Mouse (Mus musculus): ENCODE results near the gene Hoxc10. TPM values are rescaled to one million over a fixed set of nuclear protein-coding genes. Genes with fewer than 3 reads are reported as not detected.

The Hoxc10 gene
- polyA plus RNA-seq, 1 experiment from 2014 or later: not detected

GRCm38 (mm10) chr15:102984521-102984920 is 17.9 kb downstream of the Hoxc10 start:
- no peak overlapping the region for H3K9ac ChIP-seq (replicated peaks; ENCODE audit: low read depth)
- H3K4me1 ChIP-seq (ENCODE audit: insufficient read depth, low read depth, low read length): no peaks in the 10 kb centered on the region
- H3K27me3 ChIP-seq (replicated peaks; ENCODE audit: insufficient read depth, low read length): peaks cover 90% of the 10 kb centered on the region
- ATAC-seq: no peak
- WGBS: 5% methylated on average over 10 of the region's 10 CpGs
- TF ChIP-seq CTCF (IDR thresholded peaks at IDR 0.05) (no peak), EP300 (IDR thresholded peaks at IDR 0.05) (no peak)
- no peak for DNase-seq (ENCODE audit: low spot score)
- no peaks in the 10 kb centered on the region for H3K9me3 ChIP-seq (ENCODE audit: low read length)
- no peaks in the 10 kb centered on the region for H3K36me3 ChIP-seq (ENCODE audit: insufficient read depth, low read length)
- H3K4me2 ChIP-seq (replicated peaks; ENCODE audit: low read depth, low read length): no peak overlapping the region
- no peak overlapping the region for H3K27ac ChIP-seq (ENCODE audit: low read length)
- no peak overlapping the region for H3K4me3 ChIP-seq (ENCODE audit: low read depth, low read length)

GRCm38 (mm10) chr15:102984925-102985324 is 18.3 kb downstream of the Hoxc10 start:
- no peaks in the 10 kb centered on the region for H3K36me3 ChIP-seq (ENCODE audit: insufficient read depth, low read length)
- no peaks in the 10 kb centered on the region for H3K4me1 ChIP-seq (ENCODE audit: insufficient read depth, low read depth, low read length)
- H3K27ac ChIP-seq (ENCODE audit: low read length): no peak overlapping the region
- H3K9ac ChIP-seq (replicated peaks; ENCODE audit: low read depth): no peak overlapping the region
- no peak overlapping the region for H3K4me2 ChIP-seq (replicated peaks; ENCODE audit: low read depth, low read length)
- no peak for ATAC-seq
- H3K9me3 ChIP-seq (ENCODE audit: low read length): no peaks in the 10 kb centered on the region
- no peak overlapping the region for H3K4me3 ChIP-seq (ENCODE audit: low read depth, low read length)
- H3K27me3 ChIP-seq (replicated peaks; ENCODE audit: insufficient read depth, low read length): peaks cover 90% of the 10 kb centered on the region
- no peak for TF ChIP-seq EP300 (IDR thresholded peaks at IDR 0.05)
- no peak for DNase-seq (ENCODE audit: low spot score)
- WGBS: 12% methylated on average over 3 of the region's 3 CpGs

GRCm38 (mm10) chr15:102987124-102987833 is 20.7 kb downstream of the Hoxc10 start:
- no peak overlapping the region for H3K27ac ChIP-seq (ENCODE audit: low read length)
- H3K9ac ChIP-seq (replicated peaks; ENCODE audit: low read depth): no peak overlapping the region

GRCm38 (mm10) chr15:102988078-102988477 is 21.5 kb downstream of the Hoxc10 start:
- no peak overlapping the region for H3K27ac ChIP-seq (ENCODE audit: low read length)
- DNase-seq (ENCODE audit: low spot score): no peak
- peaks cover 93% of the 10 kb centered on the region for H3K27me3 ChIP-seq (replicated peaks; ENCODE audit: insufficient read depth, low read length)
- H3K36me3 ChIP-seq (ENCODE audit: insufficient read depth, low read length): no peaks in the 10 kb centered on the region
- no peak overlapping the region for H3K9ac ChIP-seq (replicated peaks; ENCODE audit: low read depth)
- H3K4me3 ChIP-seq (ENCODE audit: low read depth, low read length): no peak overlapping the region
- no peaks in the 10 kb centered on the region for H3K9me3 ChIP-seq (ENCODE audit: low read length)
- 26% methylated on average over 5 of the region's 5 CpGs for WGBS
- TF ChIP-seq EP300 (IDR thresholded peaks at IDR 0.05): no peak
- no peak for TF ChIP-seq CTCF (IDR thresholded peaks at IDR 0.05)
- H3K4me2 ChIP-seq (replicated peaks; ENCODE audit: low read depth, low read length): no peak overlapping the region
- no peak for ATAC-seq
- no peaks in the 10 kb centered on the region for H3K4me1 ChIP-seq (ENCODE audit: insufficient read depth, low read depth, low read length)

More at GRCm38 (mm10) chr15:102987124-102987833, 20.7 kb downstream of the Hoxc10 start:
- ATAC-seq (peak; percentile 53), DNase-seq (ENCODE audit: low spot score) (peak; percentile 94)
- Histone ChIP-seq H3K4me1 (ENCODE audit: insufficient read depth, low read depth, low read length) (no peaks in the 10 kb centered on the region), H3K27me3 (replicated peaks; ENCODE audit: insufficient read depth, low read length) (peaks cover 92% of the 10 kb centered on the region), H3K4me3 (ENCODE audit: low read depth, low read length) (no peak overlapping the region), H3K4me2 (replicated peaks; ENCODE audit: low read depth, low read length) (no peak overlapping the region), H3K36me3 (ENCODE audit: insufficient read depth, low read length) (no peaks in the 10 kb centered on the region), H3K9me3 (ENCODE audit: low read length) (no peaks in the 10 kb centered on the region)
- TF ChIP-seq CTCF (IDR thresholded peaks at IDR 0.05) (peak; percentile 92), EP300 (IDR thresholded peaks at IDR 0.05) (no peak)
- whole genome bisulfite sequencing: 4% methylated on average over 21 of the region's 21 CpGs

- H3K9me3 ChIP-seq (ENCODE audit: low read length): no peaks in the 10 kb centered on the region
- WGBS: 2% methylated on average over 67 of the region's 69 CpGs
- TF ChIP-seq CTCF (IDR thresholded peaks at IDR 0.05) (no peak), EP300 (IDR thresholded peaks at IDR 0.05) (no peak)
- no peak within 1 kb of the TSS for H3K4me3 ChIP-seq (ENCODE audit: low read depth, low read length)
- H3K4me1 ChIP-seq (ENCODE audit: insufficient read depth, low read depth, low read length): no peaks in the 10 kb centered on the region
- H3K27me3 ChIP-seq (replicated peaks; ENCODE audit: insufficient read depth, low read length): peaks cover 93% of the 10 kb centered on the region
- no peak within 1 kb of the TSS for H3K4me2 ChIP-seq (replicated peaks; ENCODE audit: low read depth, low read length)
- no peak within 1 kb of the TSS for H3K27ac ChIP-seq (ENCODE audit: low read length)
- H3K36me3 ChIP-seq (ENCODE audit: insufficient read depth, low read length): no peaks in the 10 kb centered on the region
- DNase-seq (ENCODE audit: low spot score) (no peak), ATAC-seq (no peak)
- H3K9ac ChIP-seq (replicated peaks; ENCODE audit: low read depth): no peak within 1 kb of the TSS
Measured at GRCm38 (mm10) chr15:102990461-102991397, 24.1 kb downstream of the Hoxc10 start, which contains the start of gene Hoxc8. Gene Hoxc8, plus strand, starts transcription at chr15:102990607.

GRCm38 (mm10) chr15:102991782-102992181 is 25.2 kb downstream of the Hoxc10 start:
- H3K36me3 ChIP-seq (ENCODE audit: insufficient read depth, low read length): no peaks in the 10 kb centered on the region
- no peak overlapping the region for H3K27ac ChIP-seq (ENCODE audit: low read length)
- H3K27me3 ChIP-seq (replicated peaks; ENCODE audit: insufficient read depth, low read length): peaks cover 92% of the 10 kb centered on the region
- no peaks in the 10 kb centered on the region for H3K9me3 ChIP-seq (ENCODE audit: low read length)
- no peak overlapping the region for H3K4me3 ChIP-seq (ENCODE audit: low read depth, low read length)
- DNase-seq (ENCODE audit: low spot score) (no peak), ATAC-seq (no peak)
- no peak overlapping the region for H3K9ac ChIP-seq (replicated peaks; ENCODE audit: low read depth)
- 5% methylated on average over 7 of the region's 7 CpGs for WGBS
- no peak overlapping the region for H3K4me2 ChIP-seq (replicated peaks; ENCODE audit: low read depth, low read length)
- no peaks in the 10 kb centered on the region for H3K4me1 ChIP-seq (ENCODE audit: insufficient read depth, low read depth, low read length)
- TF ChIP-seq EP300 (IDR thresholded peaks at IDR 0.05): no peak
- TF ChIP-seq CTCF (IDR thresholded peaks at IDR 0.05): no peak

Measured in lung, postnatal 0 days (tissue).